Mouse (Mus musculus) ES-Bruce4 (cell line): Measurements from ENCODE around the gene Stam2.

Experiments used
- CTCF ChIP-seq: IDR thresholded peaks from one replicate; pipeline ENCODE4 v1.8.1; 2011; ENCODE audit warnings: low read depth, low read length
- POLR2A ChIP-seq: IDR thresholded peaks from one replicate; pipeline ENCODE4 v1.8.1; 2011; ENCODE audit warnings: low read length; ENCODE audit not compliant: insufficient read depth

- TF ChIP-seq POLR2A = no peak
- no peak for TF ChIP-seq CTCF
These were observed 90.5 kb downstream of the Stam2 start for GRCm38 (mm10) chr2:52651547-52651946.
